Mouse (Mus musculus) CD4-positive naive resting alpha-beta T cell, adult 57 days (primary cell): ENCODE data around the gene Ubqln1. TPM values are rescaled to one million over a fixed set of nuclear protein-coding genes. Genes with fewer than 3 reads are reported as not detected.

Experiments
- total RNA-seq: library from RNA; stranded (reverse); gene quantifications from one replicate; pipeline ENCODE4 v1.2.4, GENCODE M21; 2023

The Ubqln1 gene
- 85.4 TPM for total RNA-seq

DNA sequence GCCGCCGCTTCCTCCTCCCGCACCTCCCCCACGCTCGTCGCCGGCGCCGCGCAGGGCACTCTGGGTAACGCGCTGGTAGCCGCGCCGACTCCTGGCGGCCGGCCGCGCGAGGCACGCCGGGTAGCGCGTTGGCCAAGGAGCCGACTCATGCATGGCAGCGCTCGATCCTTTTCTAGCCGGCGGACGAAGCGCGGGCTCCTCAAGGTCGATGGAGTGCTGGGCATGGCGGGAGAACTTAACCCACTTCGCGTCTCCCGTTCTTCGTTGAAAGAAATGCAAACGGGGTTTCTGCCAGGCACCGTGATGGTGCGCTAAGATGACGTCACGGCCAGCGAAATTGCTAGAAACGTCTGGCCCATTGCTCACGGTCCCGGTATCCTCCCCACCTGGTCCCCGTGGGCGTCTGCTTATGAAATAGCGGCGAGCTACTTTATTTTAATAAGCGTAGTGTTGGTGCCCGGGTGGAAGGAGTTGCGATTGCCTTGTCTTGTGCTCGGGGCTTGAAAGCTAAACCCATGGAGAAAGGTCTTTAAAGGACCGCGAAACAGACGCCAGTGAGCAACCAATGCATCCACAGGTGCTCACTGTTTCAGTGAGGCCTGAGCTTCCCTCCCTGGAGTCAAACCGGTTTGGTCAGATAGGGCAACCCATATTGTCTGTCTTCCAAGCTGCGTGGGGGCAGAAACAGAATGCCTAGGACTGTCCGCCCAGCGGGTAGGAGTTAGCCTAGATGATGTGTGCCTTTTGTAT lies at the start of gene Ubqln1:
Gene Ubqln1, minus strand, starts transcription at position 62 of the 750 bp plus-strand sequence.

GRCm38 (mm10) chr13:58157447-58158098 lies 57.9 kb downstream of the Ubqln1 start, which contains the start of gene Idnk:
TSS of gene Idnk (plus strand) at chr13:58157649.

DNA sequence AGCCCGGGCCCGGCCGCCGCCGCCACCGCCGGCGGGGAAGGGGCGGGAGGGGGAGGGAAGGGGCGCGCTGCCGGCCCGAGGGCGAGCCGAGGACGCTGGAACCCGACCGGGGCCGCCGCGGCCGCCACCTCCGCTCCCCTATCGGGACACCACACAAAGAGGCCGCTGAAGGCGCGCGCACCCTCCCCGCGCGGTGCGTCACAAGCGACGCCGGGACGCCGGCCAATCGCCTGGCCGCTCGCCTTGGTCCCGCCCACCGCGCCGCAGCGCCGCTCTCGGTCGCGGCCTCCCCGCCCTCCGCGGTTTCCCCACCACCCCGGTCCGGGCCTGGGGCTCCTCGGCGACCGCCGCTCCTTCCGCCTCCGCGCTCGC lies 87.1 kb downstream of the Ubqln1 start, which contains the start of gene Hnrnpa0:
Gene Hnrnpa0, minus strand, starts transcription at position 161 of the 372 bp plus-strand sequence.

Other genes with a start within 250 kb of the Ubqln1 start
- 12.0 TPM for gene Klhl3, start 102.1 kb downstream of the Ubqln1 start, total RNA-seq
- 149 TPM for gene Hnrnpa0, start 87.1 kb downstream of the Ubqln1 start, total RNA-seq
- gene Idnk, start 58.0 kb downstream of the Ubqln1 start, total RNA-seq = 102 TPM
- 1.6 TPM for gene Gkap1, start 60.0 kb upstream of the Ubqln1 start, total RNA-seq
- not detected for gene Kif27, start 143.5 kb upstream of the Ubqln1 start, total RNA-seq
- gene 2210016F16Rik, start 169.6 kb upstream of the Ubqln1 start, total RNA-seq = 16.2 TPM
- gene Rmi1, start 186.6 kb upstream of the Ubqln1 start, total RNA-seq = 28.6 TPM
- gene Hnrnpk, start 187.7 kb upstream of the Ubqln1 start, total RNA-seq = 1,173 TPM